Mouse (Mus musculus): ENCODE results near the gene Mfap2. TPM values are rescaled to one million over a fixed set of nuclear protein-coding genes. Genes with fewer than 3 reads are reported as not detected.

Mfap2 gene
- not detected for polyA plus RNA-seq (2014; fragmentation: Illumina TruSeq; extraction: RNeasy Lipid Tissue Mini Kit (QIAGEN cat#74804); ENCODE audit: low replicate concordance)

GRCm38 (mm10) chr4:141010118-141010517, at the start of gene Mfap2:
Gene Mfap2, plus strand, starts transcription at chr4:141010418.

GRCm38 (mm10) chr4:140960781-140961466, 49.3 kb upstream of the Mfap2 start, which contains the start of gene Sdhb:
Gene Sdhb, plus strand, starts transcription at chr4:140961203.

GRCm38 (mm10) chr4:140986711-140987395, 23.4 kb upstream of the Mfap2 start, which contains the start of gene Atp13a2:
Gene Atp13a2, plus strand, starts transcription at chr4:140986873.

GRCm38 (mm10) chr4:141060426-141061301, 50.4 kb downstream of the Mfap2 start, which contains the start of gene Crocc:
Gene Crocc, minus strand, starts transcription at chr4:141060550.

Other genes starting within 250 kb of the Mfap2 start
- gene Padi4, start 236.2 kb upstream of the Mfap2 start, polyA plus RNA-seq (2014; fragmentation: Illumina TruSeq; extraction: RNeasy Lipid Tissue Mini Kit (QIAGEN cat#74804); ENCODE audit: low replicate concordance), result not detected
- gene Padi3, start 199.8 kb upstream of the Mfap2 start, polyA plus RNA-seq (2014; fragmentation: Illumina TruSeq; extraction: RNeasy Lipid Tissue Mini Kit (QIAGEN cat#74804); ENCODE audit: low replicate concordance), result not detected
- gene Padi1, start 164.6 kb upstream of the Mfap2 start, polyA plus RNA-seq (2014; fragmentation: Illumina TruSeq; extraction: RNeasy Lipid Tissue Mini Kit (QIAGEN cat#74804); ENCODE audit: low replicate concordance), result not detected
- gene Padi2, start 104.1 kb upstream of the Mfap2 start, polyA plus RNA-seq (2014; fragmentation: Illumina TruSeq; extraction: RNeasy Lipid Tissue Mini Kit (QIAGEN cat#74804); ENCODE audit: low replicate concordance), result 0.63 TPM
- 90.7 TPM for gene Sdhb, start 49.2 kb upstream of the Mfap2 start, polyA plus RNA-seq (2014; fragmentation: Illumina TruSeq; extraction: RNeasy Lipid Tissue Mini Kit (QIAGEN cat#74804); ENCODE audit: low replicate concordance)
- 0.15 TPM for gene Atp13a2, start 23.5 kb upstream of the Mfap2 start, polyA plus RNA-seq (2014; fragmentation: Illumina TruSeq; extraction: RNeasy Lipid Tissue Mini Kit (QIAGEN cat#74804); ENCODE audit: low replicate concordance)
- gene Crocc, start 50.1 kb downstream of the Mfap2 start, polyA plus RNA-seq (2014; fragmentation: Illumina TruSeq; extraction: RNeasy Lipid Tissue Mini Kit (QIAGEN cat#74804); ENCODE audit: low replicate concordance), result not detected
- gene Necap2, start 67.9 kb downstream of the Mfap2 start, polyA plus RNA-seq (2014; fragmentation: Illumina TruSeq; extraction: RNeasy Lipid Tissue Mini Kit (QIAGEN cat#74804); ENCODE audit: low replicate concordance), result 6.0 TPM
- gene Spata21, start 77.9 kb downstream of the Mfap2 start, polyA plus RNA-seq (2014; fragmentation: Illumina TruSeq; extraction: RNeasy Lipid Tissue Mini Kit (QIAGEN cat#74804); ENCODE audit: low replicate concordance), result not detected
- 16.2 TPM for gene Szrd1, start 129.4 kb downstream of the Mfap2 start, polyA plus RNA-seq (2014; fragmentation: Illumina TruSeq; extraction: RNeasy Lipid Tissue Mini Kit (QIAGEN cat#74804); ENCODE audit: low replicate concordance)
- gene Fbxo42, start 137.5 kb downstream of the Mfap2 start, polyA plus RNA-seq (2014; fragmentation: Illumina TruSeq; extraction: RNeasy Lipid Tissue Mini Kit (QIAGEN cat#74804); ENCODE audit: low replicate concordance), result 5.8 TPM
- not detected for gene Rsg1, start 203.5 kb downstream of the Mfap2 start, polyA plus RNA-seq (2014; fragmentation: Illumina TruSeq; extraction: RNeasy Lipid Tissue Mini Kit (QIAGEN cat#74804); ENCODE audit: low replicate concordance)
- 1.4 TPM for gene Arhgef19, start 229.1 kb downstream of the Mfap2 start, polyA plus RNA-seq (2014; fragmentation: Illumina TruSeq; extraction: RNeasy Lipid Tissue Mini Kit (QIAGEN cat#74804); ENCODE audit: low replicate concordance)

All from small intestine, adult 10 weeks (tissue).